Mouse (Mus musculus): ENCODE measurements at regions not wholly inside any gene's neighbourhood (a gene's known extent, or its start where the extent isn't known, plus 50 kb on each side); places are given as distances from the start of the nearest gene placed in this dataset.

DNA sequence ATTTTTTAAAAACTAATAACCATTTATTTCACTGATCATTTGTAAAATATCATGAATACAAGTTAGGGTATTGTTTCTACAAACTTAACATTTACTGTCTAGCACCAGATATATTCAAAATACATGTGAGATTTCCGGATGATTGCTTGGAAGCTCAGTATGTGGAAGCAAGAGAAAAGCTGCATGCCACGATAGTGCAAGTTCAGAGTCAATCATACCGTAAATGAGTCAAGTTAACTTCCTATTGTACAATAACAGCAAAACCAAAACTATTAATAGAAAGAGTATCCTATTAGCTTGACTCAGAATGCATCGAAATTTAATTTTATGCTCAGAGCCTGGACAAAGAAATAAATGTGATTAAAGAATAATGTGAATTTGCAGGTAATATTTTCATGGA lies 1284.6 kb upstream of the Cited2 start:
- DNase-seq: no peak
- intact Hi-C loops (cut with DNase I; ENCODE audit: low total_unique reads): no loop called here

DNA sequence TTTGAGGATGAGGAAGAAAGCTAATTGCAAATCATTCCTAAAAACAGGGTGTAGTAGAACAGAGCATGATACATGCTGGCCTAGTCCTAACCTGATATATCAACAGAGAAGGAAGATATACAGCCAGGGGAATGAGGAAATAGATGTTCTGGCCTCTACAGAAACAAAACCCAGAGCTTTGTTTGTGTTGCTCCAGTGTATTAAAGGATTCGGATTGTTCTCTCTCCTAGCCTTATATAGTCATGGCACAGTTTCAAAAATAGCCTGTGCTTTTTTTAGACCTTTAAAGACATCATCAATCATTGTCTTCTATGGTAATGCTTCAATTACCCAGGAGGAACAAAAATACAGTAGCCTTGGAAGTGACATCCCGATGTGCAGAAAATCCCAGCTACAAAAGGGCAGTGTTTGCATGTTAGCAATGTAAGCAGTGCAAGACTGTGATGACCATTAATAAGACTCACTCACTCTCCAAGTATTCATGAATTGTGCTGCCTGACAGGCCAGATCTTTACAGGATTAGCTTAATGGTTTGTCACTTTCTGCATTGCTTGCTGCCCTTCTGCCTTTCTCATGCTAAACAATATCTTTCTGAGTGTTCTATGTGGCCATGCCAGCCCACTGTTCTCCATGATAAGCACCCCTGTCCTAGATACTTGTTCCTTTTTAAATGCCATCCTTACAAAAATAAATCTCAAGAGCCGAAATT lies 1281.9 kb upstream of the Cited2 start:
- intact Hi-C loops (cut with DNase I; ENCODE audit: low total_unique reads): no loop called here
- no peak for DNase-seq

GRCm38 (mm10) chr10:16441661-16442072 lies 1281.4 kb upstream of the Cited2 start:
- intact Hi-C loops (cut with DNase I; ENCODE audit: low total_unique reads): no loop called here
- DNase-seq: no peak

DNA sequence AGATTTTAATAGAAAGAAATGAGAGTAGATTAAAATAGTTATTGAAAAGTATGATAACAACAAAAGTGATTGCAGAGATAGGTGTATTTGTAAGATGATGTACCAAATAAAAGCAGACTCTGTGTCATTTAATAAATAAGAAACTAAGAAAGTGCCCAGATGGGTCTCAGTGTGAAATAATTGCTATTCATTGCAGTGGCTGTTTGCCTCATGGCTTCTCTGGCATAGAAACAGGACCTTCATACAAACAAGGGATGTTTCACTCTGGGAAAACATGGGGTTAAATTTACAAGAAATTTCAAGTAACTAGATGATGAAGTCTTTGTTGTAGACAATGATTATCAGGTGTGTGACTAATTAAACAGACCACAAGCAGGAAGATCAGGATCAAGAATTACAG lies 1279.1 kb upstream of the Cited2 start:
- no peak for DNase-seq
- intact Hi-C loops (cut with DNase I; ENCODE audit: low total_unique reads): no loop called here

DNA sequence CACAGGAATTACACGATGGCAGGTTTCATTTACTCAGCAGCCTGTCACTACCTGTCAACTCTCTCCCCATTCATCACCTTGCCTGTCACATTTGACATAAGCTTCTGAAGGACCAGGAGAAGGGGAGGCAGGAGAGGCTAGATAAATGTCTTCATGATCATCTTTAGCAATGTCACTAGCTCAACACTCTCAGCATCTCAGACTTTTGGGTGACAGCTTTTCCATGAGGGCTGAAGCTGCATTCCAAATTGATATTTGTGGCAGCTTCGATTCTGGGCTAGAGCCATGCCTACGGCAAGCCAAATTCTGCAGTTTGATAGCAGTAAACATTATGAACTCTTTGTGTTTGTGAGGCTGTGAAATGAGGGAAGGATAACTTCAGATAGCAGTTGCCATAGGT lies 1255.1 kb upstream of the Cited2 start:
- intact Hi-C loops (cut with DNase I; ENCODE audit: low total_unique reads): no loop called here
- no peak for DNase-seq

- intact Hi-C loops (cut with DNase I; ENCODE audit: low total_unique reads): no loop called here
- no peak for DNase-seq
Measured at GRCm38 (mm10) chr10:16469711-16470110, 1253.3 kb upstream of the Cited2 start.

DNA sequence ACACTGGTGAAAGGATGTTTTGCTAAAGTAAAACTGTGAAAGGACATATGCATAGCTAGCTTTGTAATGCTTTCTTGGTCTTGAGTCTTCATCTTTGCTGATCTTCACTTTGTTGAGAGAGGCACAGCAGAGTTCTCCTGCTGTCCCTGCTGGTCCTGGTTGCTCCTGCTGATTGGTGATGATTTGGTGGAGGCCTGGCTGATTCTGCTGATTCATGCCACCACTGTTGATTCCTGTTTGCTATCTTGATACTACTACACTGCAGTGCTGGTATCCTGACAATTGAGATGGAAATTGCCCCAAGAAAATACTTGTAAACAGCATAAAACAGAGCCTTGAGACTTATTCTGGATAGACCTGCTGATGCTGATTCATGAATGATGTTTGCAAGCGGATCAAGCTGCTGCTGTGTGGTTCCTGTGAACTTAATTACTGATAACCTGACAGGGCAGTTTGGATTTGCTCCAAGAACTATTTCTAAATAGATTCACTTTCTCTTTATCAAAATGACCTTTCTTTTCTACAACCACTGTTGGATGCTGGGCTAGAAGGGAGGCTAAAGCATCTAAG lies 1249.0 kb upstream of the Cited2 start:
- DNase-seq: no peak
- intact Hi-C loops (cut with DNase I; ENCODE audit: low total_unique reads): no loop called here

- DNase-seq: no peak
- intact Hi-C loops (cut with DNase I; ENCODE audit: low total_unique reads): no loop called here
Measured at GRCm38 (mm10) chr10:16498580-16498979, 1224.4 kb upstream of the Cited2 start.

GRCm38 (mm10) chr10:16507681-16508080 lies 1215.3 kb upstream of the Cited2 start:
- DNase-seq: no peak
- intact Hi-C loops (cut with DNase I; ENCODE audit: low total_unique reads): no loop called here

- intact Hi-C loops (cut with DNase I; ENCODE audit: low total_unique reads): no loop called here
- no peak for DNase-seq
Measured at GRCm38 (mm10) chr10:16508161-16508560, 1214.9 kb upstream of the Cited2 start.

DNA sequence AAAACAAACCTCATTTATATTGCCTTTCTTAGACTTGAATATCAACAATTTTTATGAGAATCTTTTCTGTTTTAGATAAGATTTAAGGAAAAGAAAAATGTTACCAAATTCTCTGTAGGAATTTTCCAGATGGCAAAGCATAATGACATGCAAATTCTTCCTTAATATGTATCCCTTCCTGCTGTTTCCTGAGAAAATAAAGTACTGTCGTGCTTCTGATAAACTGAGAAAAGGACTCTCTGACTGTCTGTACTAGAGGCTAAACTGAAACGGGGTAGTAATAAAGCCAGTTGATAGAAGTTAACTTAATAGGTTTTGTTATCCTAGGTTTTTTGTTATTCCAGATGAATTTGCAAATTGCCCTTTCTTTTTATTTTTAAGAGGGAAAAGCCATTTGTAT lies 1208.4 kb upstream of the Cited2 start:
- intact Hi-C loops (cut with DNase I; ENCODE audit: low total_unique reads): no loop called here
- DNase-seq: no peak

- no peak for DNase-seq
Measured at GRCm38 (mm10) chr10:16521895-16522294, 1201.1 kb upstream of the Cited2 start.

GRCm38 (mm10) chr10:16524101-16524500 lies 1198.9 kb upstream of the Cited2 start:
- intact Hi-C loops (cut with DNase I; ENCODE audit: low total_unique reads): no loop called here
- DNase-seq: no peak

More at GRCm38 (mm10) chr10:16521895-16522294, 1201.1 kb upstream of the Cited2 start:
- intact Hi-C loops (cut with DNase I; ENCODE audit: low total_unique reads): no loop called here

DNA sequence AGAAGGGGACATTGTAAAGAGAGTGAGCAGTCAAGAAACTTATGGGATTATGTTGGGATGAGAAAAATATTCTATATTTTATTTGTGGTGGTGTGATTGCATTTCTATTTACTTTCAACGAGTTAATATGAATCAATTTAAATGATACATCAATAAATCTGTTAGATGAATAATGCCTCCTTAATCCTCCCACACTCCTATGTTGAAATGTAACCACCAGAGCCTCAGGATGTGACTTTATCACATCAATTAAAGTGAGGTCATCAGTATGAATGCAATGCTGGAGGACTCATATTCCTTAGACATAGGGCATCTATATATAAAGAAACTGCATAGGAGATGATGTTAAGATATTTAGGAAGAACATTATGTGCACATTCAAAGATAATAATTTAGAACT lies 1195.3 kb upstream of the Cited2 start:
- DNase-seq: no peak
- intact Hi-C loops (cut with DNase I; ENCODE audit: low total_unique reads): no loop called here

- no peak for DNase-seq
- intact Hi-C loops (cut with DNase I; ENCODE audit: low total_unique reads): no loop called here
Measured at GRCm38 (mm10) chr10:16537660-16538059, 1185.4 kb upstream of the Cited2 start.

DNA sequence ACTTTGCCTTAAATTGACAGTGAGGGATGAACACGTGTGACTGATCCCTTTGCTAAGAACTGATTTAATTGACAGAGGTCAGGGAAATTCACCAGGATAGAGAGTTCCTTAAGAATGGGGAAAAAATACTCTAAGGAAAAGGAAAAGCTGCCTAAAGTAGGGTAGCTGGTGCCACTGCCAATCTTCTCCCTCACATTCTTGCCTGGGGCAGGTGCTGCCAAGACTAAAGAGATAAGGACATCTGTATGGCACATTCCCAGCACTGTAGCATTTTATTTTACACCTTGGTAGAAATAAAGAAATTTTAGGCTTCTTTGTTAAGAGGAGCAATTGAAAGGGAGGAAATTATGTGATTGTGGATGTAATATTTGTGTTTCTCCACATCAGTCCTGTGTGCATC lies 1184.6 kb upstream of the Cited2 start:
- DNase-seq: no peak
- intact Hi-C loops (cut with DNase I; ENCODE audit: low total_unique reads): no loop called here

GRCm38 (mm10) chr10:16545445-16545844 lies 1177.6 kb upstream of the Cited2 start:
- intact Hi-C loops (cut with DNase I; ENCODE audit: low total_unique reads): no loop called here

GRCm38 (mm10) chr10:16552861-16553635 lies 1170.0 kb upstream of the Cited2 start:
- intact Hi-C loops (cut with DNase I; ENCODE audit: low total_unique reads): no loop called here
- peak; percentile 26 for DNase-seq

More at GRCm38 (mm10) chr10:16545445-16545844, 1177.6 kb upstream of the Cited2 start:
- no peak for DNase-seq

- DNase-seq: no peak
- intact Hi-C loops (cut with DNase I; ENCODE audit: low total_unique reads): no loop called here
Measured at GRCm38 (mm10) chr10:16574568-16574967, 1148.5 kb upstream of the Cited2 start.

- intact Hi-C loops (cut with DNase I; ENCODE audit: low total_unique reads): no loop called here
- no peak for DNase-seq
Measured at GRCm38 (mm10) chr10:16578554-16579078, 1144.4 kb upstream of the Cited2 start.

GRCm38 (mm10) chr10:16580200-16580599 lies 1142.8 kb upstream of the Cited2 start:
- intact Hi-C loops (cut with DNase I; ENCODE audit: low total_unique reads): no loop called here

More at GRCm38 (mm10) chr10:16580200-16580599, 1142.8 kb upstream of the Cited2 start:
- no peak for DNase-seq

Measured in gastrocnemius, postnatal 14 days (tissue).